27 mouse cellular contexts compared by ENCODE assay signal in genomic region chr6:35319850-35320249, GRCm38 (mm10). TPM values are rescaled to one million over a fixed set of nuclear protein-coding genes. Genes with fewer than 3 reads are reported as not detected.
"Had no signal": no experiment of that assay in that cellular context is flagged by ENCODE, and none has a peak within 500 bp of the region (broad histone marks: within the 10 kb centered on the region; RNA-seq: fewer than 3 reads in every experiment).

No protein-coding gene starts in this region.

- H3K4me3 ChIP-seq: heart, adult 2 months; heart, embryonic 13.5 days; heart, embryonic 15.5 days; hindbrain, embryonic 13.5 days; hindbrain, embryonic 15.5 days; kidney, embryonic 15.5 days; left cerebral cortex, adult 2 months; limb, embryonic 13.5 days; limb, embryonic 15.5 days; liver, embryonic 12.5 days had no signal

- H3K4me1 ChIP-seq: heart, embryonic 15.5 days; hindbrain, embryonic 15.5 days; kidney, embryonic 15.5 days had no signal

- H3K36me3 ChIP-seq: heart, embryonic 13.5 days; heart, embryonic 15.5 days; hindbrain, embryonic 13.5 days; hindbrain, embryonic 15.5 days; kidney, embryonic 15.5 days; limb, embryonic 13.5 days; limb, embryonic 15.5 days; liver, embryonic 12.5 days had no signal

- H3K27ac ChIP-seq: heart, adult 2 months; heart, embryonic 13.5 days; heart, embryonic 15.5 days; hindbrain, embryonic 13.5 days; hindbrain, embryonic 15.5 days; hindbrain, postnatal 0 days; kidney, embryonic 15.5 days; kidney, postnatal 0 days; left cerebral cortex, adult 2 months; limb, embryonic 13.5 days; limb, embryonic 15.5 days; liver, embryonic 12.5 days; liver, embryonic 14.5 days had no signal

- H3K27me3 ChIP-seq: heart, embryonic 15.5 days; hindbrain, embryonic 13.5 days; hindbrain, embryonic 15.5 days; kidney, embryonic 15.5 days; limb, embryonic 13.5 days; limb, embryonic 15.5 days had no signal

- H3K9ac ChIP-seq: heart, embryonic 13.5 days; heart, embryonic 15.5 days; hindbrain, embryonic 13.5 days; hindbrain, embryonic 15.5 days; kidney, embryonic 15.5 days; limb, embryonic 13.5 days; limb, embryonic 15.5 days; liver, embryonic 12.5 days; liver, embryonic 14.5 days had no signal

- ATAC-seq: hindbrain, postnatal 0 days; liver, embryonic 12.5 days had no signal

- DNase-seq: gastrocnemius, postnatal 14 days; gastrocnemius, postnatal 36 days; heart, adult 11 months; heart, adult 2 months; kidney, adult 11 months; kidney, adult 2 months; kidney, adult 9 months; kidney, postnatal 14 days; kidney, postnatal 36 days; left cerebral cortex, postnatal 4 days; lung, adult 18-20 months had no signal

- H3K9me3 ChIP-seq: heart, embryonic 13.5 days; heart, embryonic 15.5 days; hindbrain, embryonic 13.5 days; hindbrain, embryonic 15.5 days; kidney, embryonic 15.5 days; limb, embryonic 13.5 days; limb, embryonic 15.5 days; liver, embryonic 12.5 days had no signal

RNA-seq across cellular contexts. Expression of gene Fam180a, which starts 6.1 kb away (rescaled TPM):
- total RNA-seq: hematopoietic stem cell, adult 5-6 weeks had no signal
- polyA plus RNA-seq: hindbrain, embryonic 11.5 days; limb, embryonic 11.5 days; liver, embryonic 12.5 days had no signal

RNA-seq across cellular contexts. Expression of gene Slc13a4, which starts 11.9 kb away (rescaled TPM):
- total RNA-seq: gastrocnemius, adult 8-10 months; heart, adult 2 months; hematopoietic stem cell, adult 5-6 weeks had no signal
